Mouse (Mus musculus) embryo, embryonic 11.5 days (tissue): ENCODE data around the gene Inka2.

Experiments
- DNase-seq: peaks from one replicate; pipeline ENCODE4 v3.0.0-alpha.2; 2012; ENCODE audit warnings: low read depth, low spot score

Inka2 gene

GRCm38 (mm10) chr3:105721681-105722201 lies 17.3 kb downstream of the Inka2 start:
- no peak for DNase-seq

GRCm38 (mm10) chr3:105722510-105722909 lies 18.1 kb downstream of the Inka2 start:
- no peak for DNase-seq

- no peak for DNase-seq
Observed at GRCm38 (mm10) chr3:105726037-105726436, 21.6 kb downstream of the Inka2 start.

GRCm38 (mm10) chr3:105732360-105732759 lies 28.0 kb downstream of the Inka2 start:
- DNase-seq: no peak

GRCm38 (mm10) chr3:105733538-105733937 lies 29.1 kb downstream of the Inka2 start:
- DNase-seq: no peak

- no peak for DNase-seq
Observed at GRCm38 (mm10) chr3:105735285-105735684, 30.9 kb downstream of the Inka2 start.

DNA sequence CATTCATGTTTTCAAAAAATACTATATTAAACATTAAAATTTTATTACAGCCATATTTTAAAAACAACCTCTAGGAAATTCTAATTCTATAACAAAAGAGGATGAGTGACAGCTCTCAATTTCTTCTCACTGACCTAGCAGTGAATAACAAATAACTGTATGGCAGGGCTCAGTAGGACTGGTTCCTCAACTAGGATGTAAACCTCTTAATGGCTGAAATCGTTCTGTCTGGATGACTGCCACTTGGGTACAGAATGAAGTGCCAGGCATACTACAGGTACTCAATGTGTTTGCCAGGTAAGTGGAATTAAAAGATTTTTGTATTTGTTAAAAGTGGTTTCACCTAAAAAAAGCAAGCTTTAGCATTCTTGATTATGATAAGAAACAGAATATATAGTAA lies 31.7 kb downstream of the Inka2 start:
- DNase-seq: no peak

DNA sequence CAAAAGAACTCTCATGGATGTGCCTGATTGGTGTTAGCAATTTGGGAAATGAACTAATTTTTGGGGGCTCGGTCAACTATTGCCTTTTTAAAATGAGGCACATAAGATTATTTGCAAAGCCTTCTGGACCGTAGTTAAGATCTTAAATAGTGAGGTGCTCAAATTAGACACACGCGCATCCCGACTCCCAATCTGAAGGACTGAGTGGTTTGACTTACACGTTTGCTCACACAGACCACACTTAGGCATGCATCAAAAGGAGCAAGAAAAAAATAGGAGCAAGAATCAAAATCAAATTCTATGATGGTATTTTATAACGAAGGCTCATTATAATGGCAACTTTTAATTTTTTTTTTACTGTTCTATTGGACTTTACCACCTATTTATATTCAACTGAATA lies 32.7 kb downstream of the Inka2 start:
- no peak for DNase-seq

GRCm38 (mm10) chr3:105737666-105738065 lies 33.3 kb downstream of the Inka2 start:
- DNase-seq: no peak

DNA sequence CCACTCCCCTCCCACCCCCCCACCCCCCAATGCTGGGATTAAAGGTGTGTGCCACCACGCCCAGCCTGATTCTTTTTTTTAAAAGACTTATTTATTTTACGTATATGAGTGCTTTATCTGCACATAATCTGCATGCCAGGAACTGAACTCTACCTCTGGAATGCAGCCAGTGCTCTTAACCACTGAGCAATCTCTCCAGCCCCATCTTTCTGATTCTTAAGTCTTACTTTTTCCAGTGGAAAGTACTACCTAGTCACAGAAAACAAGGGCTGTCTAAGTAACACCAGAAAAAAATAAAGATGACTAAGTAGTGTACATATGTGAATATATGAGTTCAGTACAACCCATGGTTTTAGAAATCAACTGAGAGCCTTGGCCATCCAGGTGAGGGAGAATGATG lies 42.1 kb downstream of the Inka2 start:
- DNase-seq: no peak

GRCm38 (mm10) chr3:105750810-105751209 lies 46.4 kb downstream of the Inka2 start:
- no peak for DNase-seq

DNA sequence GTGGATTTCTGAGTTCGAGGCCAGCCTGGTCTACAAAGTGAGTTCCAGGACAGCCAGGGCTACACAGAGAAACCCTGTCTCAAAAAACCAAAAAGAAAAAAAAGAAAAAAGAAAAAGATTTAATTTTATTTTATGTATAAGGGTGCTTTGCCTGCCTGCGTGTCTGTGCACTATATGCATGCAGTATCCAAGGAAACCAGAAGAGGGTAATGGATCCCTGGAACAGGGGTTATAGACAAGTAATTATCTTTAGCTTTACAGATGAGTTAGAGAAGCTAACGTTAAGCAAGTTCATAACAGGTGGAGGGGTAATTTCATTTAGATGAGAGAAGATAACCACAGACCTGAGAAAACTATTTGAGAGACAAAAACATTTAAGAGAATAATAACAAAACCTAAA lies 49.8 kb downstream of the Inka2 start:
- DNase-seq: no peak

- no peak for DNase-seq
Observed at GRCm38 (mm10) chr3:105755123-105755522, 50.7 kb downstream of the Inka2 start.

DNA sequence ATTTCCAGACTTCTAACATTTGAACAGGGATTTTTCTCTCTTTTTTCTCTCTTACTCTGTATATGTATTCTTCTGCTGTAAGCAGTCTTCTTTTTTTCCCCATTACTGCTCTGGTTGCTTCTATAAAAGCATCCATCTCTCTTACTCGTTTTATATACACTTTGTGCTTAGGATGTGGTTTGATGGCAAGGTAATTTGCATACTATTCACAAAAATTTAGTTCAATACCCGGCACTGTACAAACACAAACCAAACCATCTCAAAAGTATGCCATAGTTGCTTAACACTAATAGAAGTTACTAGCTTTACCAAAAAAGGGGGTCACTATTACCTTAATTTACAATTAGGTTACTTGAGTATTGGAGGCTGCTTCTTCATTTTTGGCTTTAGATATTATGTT lies 52.1 kb downstream of the Inka2 start:
- no peak for DNase-seq

DNA sequence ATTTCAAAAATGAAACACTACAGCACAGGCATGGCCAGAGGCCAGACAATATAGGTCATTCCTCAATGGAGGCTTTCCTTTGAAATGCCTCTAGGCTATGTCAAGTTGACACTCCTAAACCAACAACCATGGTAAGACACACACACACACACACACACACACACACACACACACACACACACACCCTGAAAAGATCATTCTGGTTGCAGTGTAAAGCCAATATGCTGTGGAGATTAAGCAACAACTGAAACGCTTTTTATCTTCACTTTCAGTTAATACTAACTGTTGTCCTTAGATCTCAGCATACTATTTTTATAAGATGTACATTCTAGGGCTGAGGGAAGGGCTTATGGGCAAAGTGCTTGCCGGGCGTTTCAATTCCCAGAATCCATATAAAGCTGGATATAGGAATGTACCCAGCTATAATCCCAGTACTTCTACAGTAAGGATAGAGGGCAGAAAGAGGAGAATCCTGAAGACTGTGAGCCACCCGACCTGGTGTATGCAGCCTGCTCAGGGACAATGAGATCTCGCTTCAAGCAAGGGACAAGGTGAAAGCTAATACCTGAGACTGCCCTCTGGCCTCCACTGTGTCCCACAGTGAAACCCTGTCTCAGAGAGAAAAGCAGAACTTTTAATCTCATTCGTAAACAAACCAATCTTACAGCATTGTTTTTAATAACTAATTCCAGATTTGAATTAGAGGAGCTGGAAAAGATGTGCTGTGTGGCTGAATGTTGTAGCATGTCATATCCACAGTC lies 53.1 kb downstream of the Inka2 start:
- DNase-seq: no peak

DNA sequence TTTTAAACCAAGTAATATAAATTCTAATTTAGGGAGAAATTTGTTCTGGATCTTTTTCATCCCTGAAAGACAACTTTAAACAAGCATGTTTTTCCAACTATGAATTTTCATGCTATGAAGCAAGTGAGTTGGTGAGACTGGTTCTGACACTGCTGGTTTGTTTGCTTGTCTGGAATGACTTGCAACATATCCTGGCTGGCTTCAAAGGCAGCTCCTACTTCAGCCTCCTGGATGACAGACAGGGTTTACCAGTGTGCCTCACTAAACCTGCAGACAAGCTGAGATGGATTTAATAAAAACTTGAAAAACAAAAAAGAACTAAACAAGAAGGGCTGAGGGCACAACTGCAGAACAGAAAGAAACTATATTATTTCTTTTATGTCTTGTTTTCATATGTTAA lies 53.7 kb downstream of the Inka2 start:
- DNase-seq: no peak

GRCm38 (mm10) chr3:105758658-105759057 lies 54.3 kb downstream of the Inka2 start:
- no peak for DNase-seq

DNA sequence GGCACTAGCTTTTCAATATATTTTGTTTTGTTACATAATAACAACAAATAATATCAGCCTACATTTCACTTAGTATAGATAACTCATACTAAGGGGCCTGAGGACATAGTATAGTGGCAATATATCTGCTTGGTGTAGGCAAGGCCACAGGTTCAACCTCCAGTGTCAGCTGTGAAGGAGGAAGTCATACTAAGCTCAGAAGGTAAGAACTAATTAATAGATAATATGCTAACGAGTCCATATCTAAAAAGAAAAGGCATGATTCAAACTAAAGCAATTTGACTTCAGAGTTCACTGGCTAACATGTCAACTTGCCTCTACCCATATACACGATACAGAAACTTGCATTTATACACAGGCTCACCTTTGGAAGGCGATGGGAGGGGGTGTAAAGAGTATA lies 55.7 kb downstream of the Inka2 start:
- DNase-seq: no peak

- no peak for DNase-seq
Observed at GRCm38 (mm10) chr3:105763132-105763851, 58.9 kb downstream of the Inka2 start.

DNA sequence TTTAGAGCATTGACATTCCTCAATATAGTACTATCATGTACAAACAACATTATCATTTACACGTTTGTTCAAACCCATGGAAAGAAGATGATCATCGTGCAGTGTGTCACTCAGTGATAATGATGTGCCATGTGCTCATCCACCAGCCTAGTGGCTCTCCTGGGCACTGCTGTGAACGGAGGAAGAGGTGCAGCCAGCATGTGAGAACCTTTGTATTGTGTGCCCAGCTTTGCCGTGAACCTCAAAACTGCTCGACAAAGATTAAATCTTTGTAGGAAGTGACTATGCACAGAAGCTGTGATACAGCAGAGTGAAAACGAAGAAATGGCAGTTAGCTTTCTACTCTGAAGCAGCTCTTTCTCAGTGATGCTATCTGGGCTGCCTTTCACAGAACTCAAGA lies 64.1 kb downstream of the Inka2 start:
- DNase-seq: no peak

GRCm38 (mm10) chr3:105769380-105769779 lies 65.0 kb downstream of the Inka2 start:
- no peak for DNase-seq
